In genomic region chr9:115309977-115310345, GRCm38 (mm10) we compare ENCODE assay signal across 8 mouse cellular contexts. TPM values are rescaled to one million over a fixed set of nuclear protein-coding genes. Genes with fewer than 3 reads are reported as not detected.
DNase-seq lines count a peak whose midpoint lies in the region; ATAC-seq and TF ChIP-seq lines count a peak whose summit lies in the region.

No protein-coding gene starts in this region.

- no peaks in the 10 kb centered on the region for H3K27me3 ChIP-seq in heart, embryonic 15.5 days
- H3K27me3 ChIP-seq in liver, adult 2 months (ENCODE audit: control insufficient read depth, insufficient read depth, low read length), result no peaks in the 10 kb centered on the region
- H3K27me3 ChIP-seq in neural tube, embryonic 12.5 days (replicated peaks), result no peaks in the 10 kb centered on the region

- no peak; the same call in 1 of the 2 replicates for TF ChIP-seq POLR2A in bone marrow, adult 2 months (IDR thresholded peaks at IDR 0.05; ENCODE audit: borderline replicate concordance, control insufficient read depth, low read depth, low read length)
- peak; percentile 53; the same call in 1 of the 2 replicates for TF ChIP-seq POLR2A in liver, adult 2 months (IDR thresholded peaks at IDR 0.05; ENCODE audit: extremely low read depth, insufficient read depth, low read length)

- peak overlapping the region; percentile 97 for H3K27ac ChIP-seq in bone marrow, adult 2 months (ENCODE audit: control insufficient read depth, insufficient read depth, low read depth, low read length, poor library complexity)
- peak overlapping the region; percentile 97 for H3K27ac ChIP-seq in heart, embryonic 15.5 days
- peak overlapping the region; percentile 96 for H3K27ac ChIP-seq in liver, adult 2 months (replicated peaks; ENCODE audit: insufficient read depth, low read depth, low read length)
- H3K27ac ChIP-seq in neural tube, embryonic 12.5 days, result peak overlapping the region; percentile 95

- no peak for TF ChIP-seq CTCF in bone marrow, adult 2 months (IDR thresholded peaks at IDR 0.05; ENCODE audit: control insufficient read depth, insufficient read depth, low read length)
- no peak for TF ChIP-seq CTCF in liver, adult 2 months (IDR thresholded peaks at IDR 0.05; ENCODE audit: low read depth, low read length)

- WGBS in bone marrow, adult 2 months, result under 1% methylated on average over 41 of the region's 42 CpGs
- WGBS in heart, embryonic 15.5 days, result under 1% methylated on average over 23 of the region's 42 CpGs
- 0% methylated on average over 39 of the region's 42 CpGs for WGBS in liver, adult 2 months
- under 1% methylated on average over 41 of the region's 42 CpGs for WGBS in neural tube, embryonic 12.5 days

- no peaks in the 10 kb centered on the region for H3K9me3 ChIP-seq in heart, embryonic 15.5 days (replicated peaks)
- H3K9me3 ChIP-seq in neural tube, embryonic 12.5 days, result no peaks in the 10 kb centered on the region

- peak; percentile 79 for ATAC-seq in heart, embryonic 15.5 days (replicated peaks; ENCODE audit: insufficient number of reproducible peaks, insufficient read depth, low FRiP score, low read depth)
- ATAC-seq in neural tube, embryonic 12.5 days (ENCODE audit: low FRiP score, low read depth), result no peak

- H3K4me3 ChIP-seq in bone marrow, adult 2 months (replicated peaks; ENCODE audit: control insufficient read depth, low read depth, low read length), result peak overlapping the region; percentile 97
- peak overlapping the region; percentile 72 for H3K4me3 ChIP-seq in heart, embryonic 15.5 days
- H3K4me3 ChIP-seq in liver, adult 2 months (ENCODE audit: insufficient read depth, low read depth, low read length), result peak overlapping the region; percentile 96
- H3K4me3 ChIP-seq in neural tube, embryonic 12.5 days, result peak overlapping the region; percentile 95

- H3K79me2 ChIP-seq in liver, adult 2 months (ENCODE audit: control insufficient read depth, insufficient read depth, low read length), result peaks cover 14% of the 10 kb centered on the region; the same call in 1 of the 2 replicates

- no peaks in the 10 kb centered on the region for H3K36me3 ChIP-seq in heart, embryonic 15.5 days
- no peaks in the 10 kb centered on the region for H3K36me3 ChIP-seq in liver, adult 2 months (ENCODE audit: control insufficient read depth, insufficient read depth, low read length)
- no peaks in the 10 kb centered on the region for H3K36me3 ChIP-seq in neural tube, embryonic 12.5 days

- H3K4me1 ChIP-seq in bone marrow, adult 2 months (ENCODE audit: control insufficient read depth, insufficient read depth, low read length), result no peaks in the 10 kb centered on the region; the same call in 1 of the 2 replicates
- H3K4me1 ChIP-seq in heart, embryonic 15.5 days (replicated peaks), result peaks cover 26% of the 10 kb centered on the region
- H3K4me1 ChIP-seq in liver, adult 2 months (ENCODE audit: control insufficient read depth, insufficient read depth, low read length), result peaks cover 10% of the 10 kb centered on the region
- peaks cover 24% of the 10 kb centered on the region for H3K4me1 ChIP-seq in neural tube, embryonic 12.5 days

- H3K9ac ChIP-seq in heart, embryonic 15.5 days, result peak overlapping the region; percentile 95
- peak overlapping the region; percentile 96 for H3K9ac ChIP-seq in liver, adult 2 months (ENCODE audit: low read depth, low read length)
- peak overlapping the region; percentile 98 for H3K9ac ChIP-seq in neural tube, embryonic 12.5 days

- peak overlapping the region; percentile 60 for H3K4me2 ChIP-seq in heart, embryonic 15.5 days
- peak overlapping the region; percentile 71 for H3K4me2 ChIP-seq in neural tube, embryonic 12.5 days (replicated peaks)

- peak; percentile 29 for DNase-seq in layer of hippocampus, adult 9-10 months (ENCODE audit: low spot score)
- no peak for DNase-seq in layer of hippocampus, postnatal 36 days
- peak; percentile 65 for DNase-seq in liver, adult 2 months (ENCODE audit: extremely low read depth, low read depth, low spot score)
- DNase-seq in layer of hippocampus, adult 11-12 months (ENCODE audit: low spot score), result no peak
- DNase-seq in right cerebral cortex, postnatal 10 days (ENCODE audit: low spot score in 2 of 2), result no peak

RNA-seq across cellular contexts. Expression of gene Stt3b, which starts 0.3 kb away (rescaled TPM):
- 10 to 100 TPM; 85.0 to 87.8 TPM for total RNA-seq in layer of hippocampus, postnatal 36 days (2021)
- polyA plus RNA-seq in bone marrow, adult 2 months (2011; ENCODE audit: insufficient read depth, insufficient read length, low replicate concordance, missing spikeins), result 17.9 and 23.9 TPM in 2 replicates
- 64.0 and 76.2 TPM in 2 replicates for polyA plus RNA-seq in heart, embryonic 15.5 days (2015; fragmentation: Nextera tagmentation; extraction: Ambion mirVana)
- 60.5 and 73.4 TPM in 2 replicates for total RNA-seq in liver, adult 2 months (2014; rRNA removed)
- 28.2 and 33.8 TPM in 2 replicates for polyA plus RNA-seq in liver, adult 2 months (2012; rRNA removed)
- 124 and 128 TPM in 2 replicates for polyA plus RNA-seq in neural tube, embryonic 12.5 days (2016; fragmentation: Nextera tagmentation; extraction: Ambion mirVana)

Comparison
In these comparisons a context has a peak if more than half of its experiments do, and no peak if none do; other contexts are left out.
1. DNase-seq: peak in layer of hippocampus, adult 9-10 months (single experiment) and liver, adult 2 months (single experiment); none in layer of hippocampus, postnatal 36 days (0 of 2), layer of hippocampus, adult 11-12 months (single experiment) and right cerebral cortex, postnatal 10 days (0 of 2).
2. Peak in every context shown above with its lines, with median percentiles within 50 percentile points of each other: H3K27ac ChIP-seq, H3K4me3 ChIP-seq and H3K9ac ChIP-seq.